Mouse (Mus musculus): Measurements from ENCODE around the gene Cdk5r2.

The Cdk5r2 gene

DNA sequence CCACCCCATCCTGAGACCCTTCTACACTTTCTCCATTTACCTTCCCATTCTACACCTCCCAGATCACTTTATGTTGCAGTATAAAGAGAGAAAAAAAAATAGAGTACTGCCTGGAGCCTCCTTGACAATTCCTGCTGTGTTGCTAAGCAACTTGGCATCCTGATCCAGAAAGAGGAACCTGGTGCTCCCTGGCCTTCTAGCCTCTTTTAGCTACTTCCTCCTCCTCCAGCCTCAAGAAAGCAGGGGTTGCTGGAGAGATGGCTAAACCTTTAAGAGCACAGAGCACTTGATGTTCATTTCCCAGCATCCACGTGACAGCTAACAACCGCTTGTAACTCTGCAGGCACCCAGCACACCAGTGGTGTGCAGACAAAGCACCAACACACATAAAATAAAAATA is 17.5 kb downstream of the Cdk5r2 start:
- TF ChIP-seq GATA4 (IDR thresholded peaks at IDR 0.05; ENCODE audit: insufficient replicate concordance, low read length), result no peak

GRCm38 (mm10) chr1:74877199-74877598 is 22.5 kb downstream of the Cdk5r2 start:
- no peak for TF ChIP-seq GATA4 (IDR thresholded peaks at IDR 0.05; ENCODE audit: insufficient replicate concordance, low read length)

DNA sequence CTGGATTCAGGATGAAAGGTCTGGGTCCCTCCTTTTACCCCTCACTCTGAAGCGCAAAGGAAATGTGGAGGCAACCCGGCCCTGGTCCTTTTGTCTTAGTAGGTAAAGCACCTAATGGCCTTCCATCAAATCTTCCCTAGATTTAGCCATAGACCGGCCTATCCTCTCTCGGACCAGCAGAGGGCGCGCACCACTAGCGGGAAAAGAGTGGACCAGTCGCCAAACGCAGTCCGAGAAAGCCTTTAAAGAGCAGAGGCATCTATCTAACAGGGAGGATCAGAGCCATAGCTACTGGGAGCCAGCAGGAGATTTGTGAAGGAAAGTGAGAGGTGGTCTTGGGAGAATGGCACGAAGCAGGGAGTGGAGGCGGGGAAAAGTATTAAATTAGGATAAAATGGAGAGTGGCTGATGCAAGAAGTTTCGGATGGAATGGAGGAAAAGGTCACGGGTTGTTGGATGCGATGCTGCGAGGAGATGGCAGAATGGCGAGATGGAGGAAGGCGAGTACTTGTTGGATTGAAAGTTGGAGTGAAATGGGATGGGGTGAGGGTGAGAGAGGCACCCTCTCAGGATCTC is 26.1 kb downstream of the Cdk5r2 start:
- no peak for TF ChIP-seq GATA4 (IDR thresholded peaks at IDR 0.05; ENCODE audit: insufficient replicate concordance, low read length)

- no peak for TF ChIP-seq GATA4 (IDR thresholded peaks at IDR 0.05; ENCODE audit: insufficient replicate concordance, low read length)
Measured at GRCm38 (mm10) chr1:74882055-74882734, 27.5 kb downstream of the Cdk5r2 start.

DNA sequence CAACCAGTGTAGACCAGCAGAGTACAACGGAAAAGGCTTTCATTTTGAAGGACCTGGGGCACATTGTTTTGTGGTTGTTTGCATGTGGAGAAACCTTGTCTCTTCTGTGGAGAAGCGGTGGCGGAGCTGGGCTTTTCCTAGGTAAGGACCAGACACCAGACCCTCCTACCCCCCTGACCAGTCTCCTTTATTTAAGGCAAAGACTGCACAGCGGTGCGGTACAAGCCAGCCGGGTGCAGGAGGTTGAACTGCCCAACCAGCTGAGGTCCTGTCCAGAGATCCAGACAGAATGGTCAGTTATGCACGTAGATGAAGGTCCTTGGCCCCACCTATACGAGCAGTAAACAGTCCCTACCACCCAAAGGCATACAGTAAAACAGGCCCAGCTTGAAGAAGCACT is 28.1 kb downstream of the Cdk5r2 start:
- no peak for TF ChIP-seq GATA4 (IDR thresholded peaks at IDR 0.05; ENCODE audit: insufficient replicate concordance, low read length)

GRCm38 (mm10) chr1:74883441-74883840 is 28.7 kb downstream of the Cdk5r2 start:
- TF ChIP-seq GATA4 (IDR thresholded peaks at IDR 0.05; ENCODE audit: insufficient replicate concordance, low read length), result no peak

GRCm38 (mm10) chr1:74884196-74885141 is 29.7 kb downstream of the Cdk5r2 start:
- TF ChIP-seq GATA4 (IDR thresholded peaks at IDR 0.05; ENCODE audit: insufficient replicate concordance, low read length), result no peak

GRCm38 (mm10) chr1:74885369-74886042 is 30.8 kb downstream of the Cdk5r2 start, which contains the start of gene Fev:
Gene Fev, minus strand, starts transcription at chr1:74885419.
- TF ChIP-seq GATA4 (IDR thresholded peaks at IDR 0.05; ENCODE audit: insufficient replicate concordance, low read length), result no peak

DNA sequence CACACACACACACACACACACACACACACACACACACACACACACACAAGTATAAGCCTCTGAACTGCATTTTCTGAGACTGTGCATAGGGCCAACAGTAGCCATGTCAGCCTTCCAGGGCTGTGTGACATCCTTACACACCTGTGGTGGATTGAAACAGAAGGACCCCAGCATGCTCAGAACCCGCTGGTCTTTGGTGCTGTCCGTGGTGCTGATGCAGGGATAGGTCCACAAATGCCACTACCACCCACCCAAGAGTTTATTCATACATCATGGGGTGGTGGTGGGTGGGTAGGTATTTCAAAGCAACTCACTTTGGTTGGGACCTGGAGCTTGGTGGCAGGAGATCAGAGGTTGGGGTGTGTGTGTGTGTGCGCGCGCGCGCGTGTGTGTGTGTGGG is 36.8 kb downstream of the Cdk5r2 start:
- no peak for TF ChIP-seq GATA4 (IDR thresholded peaks at IDR 0.05; ENCODE audit: insufficient replicate concordance, low read length)

DNA sequence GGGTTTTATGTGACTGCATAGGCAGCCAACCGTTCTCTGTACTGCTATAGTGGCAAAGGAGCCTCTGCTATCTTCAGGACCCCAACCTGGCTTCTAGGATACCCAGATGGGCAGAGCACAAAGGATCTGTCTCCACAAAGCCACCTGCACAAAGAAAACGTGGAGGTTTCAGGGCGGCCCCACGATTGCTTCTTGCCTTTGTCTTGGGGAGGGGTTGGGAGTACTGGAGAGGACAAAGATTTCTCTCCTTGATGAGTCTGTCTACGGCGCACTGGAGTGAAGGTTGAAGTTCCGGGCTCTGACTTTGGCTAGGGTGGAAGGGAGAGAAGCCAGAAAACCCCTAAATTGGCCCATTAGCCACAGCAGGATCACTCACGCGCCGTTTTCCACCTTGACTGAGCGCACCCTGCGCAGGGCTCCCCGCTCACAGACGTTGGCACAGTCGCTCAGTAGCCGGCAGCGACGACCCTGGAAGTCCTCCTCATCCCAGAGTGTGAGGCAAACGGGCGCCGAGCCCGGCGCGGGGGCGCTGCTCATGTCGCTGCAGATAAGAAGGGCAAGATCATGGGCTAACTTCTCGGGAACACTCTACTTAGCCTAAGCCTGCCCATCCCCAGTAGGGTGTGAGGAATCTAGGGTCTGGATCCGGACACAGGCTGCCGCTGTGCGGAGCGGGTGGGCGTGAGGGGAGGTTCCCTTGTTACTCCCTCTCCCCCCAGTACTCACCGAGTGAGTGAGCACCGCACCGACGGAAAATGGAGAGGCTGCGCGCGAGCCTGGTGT is 37.8 kb downstream of the Cdk5r2 start:
- TF ChIP-seq GATA4 (IDR thresholded peaks at IDR 0.05; ENCODE audit: insufficient replicate concordance, low read length), result no peak

DNA sequence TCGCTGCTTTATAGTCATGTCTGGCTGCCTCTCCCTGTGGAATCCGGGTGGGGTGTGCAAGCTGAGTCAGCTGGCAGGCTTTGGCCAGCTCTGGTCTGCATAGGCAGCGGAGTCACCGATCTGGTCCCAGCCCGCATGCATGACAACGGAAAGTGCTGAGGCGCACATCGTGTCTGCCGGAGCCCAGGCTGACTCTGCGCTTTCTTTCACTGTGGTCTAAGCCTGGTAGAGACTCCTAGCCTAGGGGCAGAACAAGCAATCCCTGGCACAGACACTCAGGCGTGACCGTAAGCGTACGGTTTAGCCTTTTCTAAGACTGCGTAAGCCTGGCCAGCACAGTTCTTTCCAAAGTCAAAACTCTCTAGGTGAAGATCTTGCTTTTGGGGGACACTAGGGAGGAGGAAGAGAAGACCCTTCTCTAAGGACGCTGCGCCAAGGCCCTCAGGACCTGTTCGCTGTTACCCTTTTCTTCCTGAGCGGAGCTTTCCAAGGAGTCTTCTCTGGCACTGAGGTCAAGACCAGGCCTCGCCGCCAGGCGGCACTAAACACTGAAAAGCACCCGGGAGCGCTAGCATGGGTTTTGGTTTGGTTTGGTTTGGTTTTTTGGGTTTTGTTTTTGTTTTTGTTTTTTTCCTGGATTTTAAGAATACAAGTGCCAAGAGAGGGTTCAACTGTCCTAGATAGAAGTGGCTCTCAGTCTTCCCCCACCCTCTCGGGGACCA is 38.6 kb downstream of the Cdk5r2 start, which contains the start of gene Cryba2:
TSS of gene Cryba2 (minus strand) at position 10 of the 722 bp plus-strand sequence.
- no peak for TF ChIP-seq GATA4 (IDR thresholded peaks at IDR 0.05; ENCODE audit: insufficient replicate concordance, low read length)

GRCm38 (mm10) chr1:74894966-74895365 is 40.2 kb downstream of the Cdk5r2 start:
- TF ChIP-seq GATA4 (IDR thresholded peaks at IDR 0.05; ENCODE audit: insufficient replicate concordance, low read length), result no peak

DNA sequence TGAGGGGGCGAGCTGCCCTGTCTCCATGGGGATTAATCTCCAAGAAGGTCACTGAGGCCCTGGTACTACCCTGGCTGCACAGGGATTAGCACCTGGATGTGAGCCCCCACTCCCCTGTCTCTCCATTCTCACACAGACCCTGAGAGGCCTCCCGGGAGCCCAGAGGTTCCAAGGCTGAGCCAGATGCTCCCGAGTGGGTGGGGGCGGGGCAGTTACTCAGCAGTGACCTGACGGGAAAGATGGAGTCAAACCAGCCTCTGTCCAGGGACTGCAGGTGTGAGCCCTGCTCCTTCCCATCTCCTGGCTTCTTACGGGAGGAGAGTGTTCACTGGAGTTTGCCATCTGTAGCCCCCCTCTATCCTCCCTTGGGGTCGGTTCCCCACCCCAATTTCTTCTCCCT is 43.2 kb downstream of the Cdk5r2 start:
- no peak for TF ChIP-seq GATA4 (IDR thresholded peaks at IDR 0.05; ENCODE audit: insufficient replicate concordance, low read length)
